Mouse (Mus musculus): ENCODE measurements around the gene Tbc1d23.

DNA sequence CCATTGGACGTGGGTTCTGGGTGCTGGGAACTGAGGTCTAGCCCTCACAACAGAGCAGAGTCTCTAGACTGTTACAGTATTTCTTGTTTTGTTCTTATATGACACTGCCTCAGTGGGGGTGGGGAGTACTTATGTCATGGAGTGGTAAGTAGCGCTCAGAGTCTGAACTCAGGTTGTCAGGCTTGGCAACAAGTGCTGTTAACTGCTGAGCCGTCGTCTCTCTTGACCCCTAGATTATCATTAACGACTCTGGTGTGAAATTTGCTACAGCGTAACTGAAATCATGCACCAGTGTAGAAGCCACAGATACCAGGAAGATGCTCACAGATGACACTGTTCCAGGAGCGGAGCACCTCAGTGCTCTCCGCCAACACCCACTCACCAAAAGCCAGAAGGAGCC lies 60.1 kb downstream of the Tbc1d23 start:
- TF ChIP-seq POLR2A (IDR thresholded peaks at IDR 0.05; ENCODE audit: control insufficient read depth, extremely low read depth, insufficient read depth, low read length, poor library complexity) (no peak), CTCF (IDR thresholded peaks at IDR 0.05; ENCODE audit: borderline replicate concordance, control insufficient read depth, extremely low read depth, insufficient read depth, low read length, poor library complexity) (no peak)
